Mouse (Mus musculus) common myeloid progenitor, adult 5-6 weeks (primary cell): Measurements from ENCODE around the gene Rex2. TPM values are rescaled to one million over a fixed set of nuclear protein-coding genes. Genes with fewer than 3 reads are reported as not detected.
A peak's percentile ranks its signal among the peaks of the same experiment; 100 is the strongest.
"Not testable (repeated sequence)": the region's sequence is repeated elsewhere in the genome, so short reads cannot be mapped to it uniquely, and the experiment has no call there.

ENCODE experiments used
- ATAC-seq: replicated peaks from 2 replicates; pipeline ENCODE4 v1.8.0; 2016; ENCODE audit warnings: low read depth, mild to moderate bottlenecking, moderate TSS enrichment, inconsistent platforms; ENCODE audit not compliant: poor library complexity, severe bottlenecking
- total RNA-seq: library from RNA; stranded (forward); fragments of 200-1000, 187-1606 nt; gene quantifications from 2 replicates; pipeline ENCODE4 v1.2.3, GENCODE M21; 2017

Gene Rex2
- total RNA-seq: not detected in 2 replicates

DNA sequence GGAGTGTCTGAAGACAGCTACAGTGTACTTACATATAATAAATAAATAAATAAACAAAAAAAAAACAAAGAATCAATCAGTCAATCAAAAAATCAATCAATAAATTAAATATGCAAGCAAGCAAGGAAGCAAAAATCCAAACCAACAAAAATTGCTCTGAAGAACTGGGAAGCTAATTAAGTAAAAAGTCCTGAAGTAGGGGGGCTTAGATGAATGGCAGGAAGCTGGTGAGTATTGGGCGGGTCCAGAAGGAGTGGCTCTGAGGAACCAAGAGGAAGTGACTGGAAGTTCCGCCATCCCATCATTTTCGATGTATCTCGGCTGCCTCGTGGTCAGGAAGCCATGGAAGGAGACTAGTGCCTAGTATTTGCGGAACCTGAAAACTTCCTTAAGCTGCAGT is at the start of gene Rex2:
Rex2 (plus strand) TSS at position 301 of the 400 bp plus-strand sequence.
- not testable (repeated sequence) for ATAC-seq

DNA sequence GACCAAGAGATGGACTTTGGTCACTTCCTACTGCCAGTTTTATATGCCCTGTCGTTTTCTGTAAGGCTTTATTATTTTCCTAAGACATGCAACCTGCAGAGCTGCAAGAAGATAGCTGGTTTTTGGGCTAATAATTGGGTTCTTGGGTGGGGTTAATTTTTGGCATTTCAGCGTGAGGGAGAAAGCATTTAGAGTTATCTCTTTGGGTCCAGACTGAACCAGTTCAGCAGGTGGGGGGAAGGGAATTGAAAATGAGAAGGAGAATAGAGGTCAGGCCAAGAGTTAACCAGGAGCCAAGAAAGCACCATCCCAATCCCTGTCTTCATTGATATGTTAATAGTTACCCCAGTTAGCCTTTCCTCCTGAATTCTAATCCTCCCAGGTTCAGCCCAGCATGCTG is 45.1 kb upstream of the Rex2 start:
- ATAC-seq: not testable (repeated sequence)

DNA sequence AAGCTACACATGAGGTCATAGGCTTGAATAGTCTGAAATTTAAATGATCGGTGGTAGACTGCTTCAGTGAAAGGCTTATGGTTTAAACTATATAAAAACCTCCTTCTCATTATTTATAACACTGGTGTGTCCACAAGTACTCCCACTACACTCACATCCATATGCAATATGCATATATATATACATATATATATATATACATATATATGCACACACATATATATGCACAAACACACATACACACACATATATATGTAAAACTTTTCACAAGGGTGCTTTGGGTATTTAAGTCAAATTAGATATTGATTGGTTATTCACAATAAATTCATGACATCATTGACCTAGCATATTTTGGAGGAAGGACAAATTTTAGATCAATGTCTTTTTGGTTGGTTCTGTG is 3.2 kb upstream of the Rex2 start:
- not testable (repeated sequence) for ATAC-seq

DNA sequence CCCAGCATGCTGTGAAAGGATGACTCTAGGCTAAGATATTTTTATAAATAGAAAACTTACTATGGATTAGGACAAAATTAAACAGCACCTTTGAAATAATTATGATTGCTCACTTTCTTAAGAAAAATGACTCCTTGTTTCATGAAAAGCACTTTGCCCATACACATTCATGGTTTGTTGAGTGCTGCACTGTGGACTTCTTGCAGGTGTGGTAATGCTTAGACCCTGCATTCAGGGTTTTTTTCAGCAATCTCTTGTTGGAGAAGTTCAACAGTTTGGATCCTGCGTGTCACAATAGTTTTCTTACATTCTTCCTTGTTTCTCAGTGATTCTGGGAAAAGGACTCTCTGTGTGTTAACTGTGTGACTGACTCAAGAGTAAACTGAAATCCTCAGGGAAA is 4.7 kb downstream of the Rex2 start:
- ATAC-seq: not testable (repeated sequence)

DNA sequence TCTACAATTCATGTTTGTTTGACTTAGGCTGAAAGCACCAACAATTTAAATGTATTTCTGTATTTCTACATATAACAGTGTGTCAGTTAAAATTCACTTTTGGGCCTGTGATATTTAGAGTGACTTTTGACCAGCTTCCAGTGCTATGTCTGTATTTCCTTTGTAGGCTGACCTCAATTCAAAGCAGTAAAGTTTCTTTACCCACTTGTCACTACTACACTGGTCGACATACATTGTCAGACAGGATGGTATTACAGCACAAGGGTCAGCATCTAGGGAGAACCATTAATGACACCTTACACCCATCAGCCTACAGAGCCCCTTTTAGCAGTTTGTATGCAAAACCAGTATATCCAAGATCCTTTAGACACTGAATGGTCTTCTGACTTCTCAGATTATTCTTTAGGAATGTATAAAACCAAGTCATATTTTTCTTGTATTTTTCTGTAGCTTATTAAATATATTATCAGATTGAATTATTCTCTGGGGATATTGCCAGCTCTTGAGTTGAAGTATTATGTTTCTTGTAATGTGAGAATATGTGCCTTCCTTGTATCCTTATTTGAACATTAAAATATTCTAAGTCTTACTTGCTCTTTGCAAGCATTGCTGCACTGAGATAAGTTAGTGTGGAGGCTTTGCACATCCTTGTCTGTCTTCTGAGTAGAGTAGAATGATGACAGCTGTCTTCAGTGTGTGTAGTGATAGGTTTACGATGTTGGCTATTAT is 9.8 kb downstream of the Rex2 start:
- ATAC-seq: not testable (repeated sequence)

DNA sequence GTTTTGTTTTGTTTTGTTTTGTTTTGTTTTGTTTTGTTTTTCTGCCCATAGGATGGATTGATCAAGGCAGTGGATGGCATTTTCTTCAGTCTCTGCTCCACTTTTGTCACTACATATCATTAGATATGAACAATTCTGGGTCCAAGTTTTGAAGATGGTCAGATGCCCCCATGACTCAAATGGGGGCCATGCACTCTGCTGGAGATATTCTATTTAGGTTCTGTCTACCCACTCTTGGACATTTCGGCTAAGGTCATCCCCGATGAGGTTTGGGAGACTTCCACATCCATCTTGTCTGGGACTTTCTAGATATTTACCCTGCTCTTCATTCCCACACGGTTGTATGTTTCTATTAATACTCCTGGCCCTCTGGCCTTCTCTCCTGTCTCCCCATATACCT is 42.1 kb downstream of the Rex2 start:
- not testable (repeated sequence) for ATAC-seq

DNA sequence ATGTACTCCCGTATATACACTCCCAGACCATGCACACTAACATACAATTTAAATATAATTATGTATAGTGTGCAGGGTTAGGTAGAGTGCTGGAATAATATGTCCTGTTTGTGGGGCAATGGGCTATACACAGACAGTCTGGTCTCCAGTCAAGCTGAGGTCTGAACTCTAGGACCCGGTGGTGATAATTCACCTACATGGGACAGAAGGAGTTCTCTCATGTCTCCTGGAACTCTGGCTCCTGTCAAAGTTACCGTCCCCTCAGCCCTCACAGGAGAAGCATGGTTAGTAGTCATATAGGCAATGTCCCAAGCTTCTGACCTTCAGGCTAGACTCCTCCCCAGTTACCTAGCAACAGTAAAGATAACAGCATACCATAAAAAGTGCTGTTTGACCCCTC is 44.2 kb downstream of the Rex2 start:
- ATAC-seq: not testable (repeated sequence)

DNA sequence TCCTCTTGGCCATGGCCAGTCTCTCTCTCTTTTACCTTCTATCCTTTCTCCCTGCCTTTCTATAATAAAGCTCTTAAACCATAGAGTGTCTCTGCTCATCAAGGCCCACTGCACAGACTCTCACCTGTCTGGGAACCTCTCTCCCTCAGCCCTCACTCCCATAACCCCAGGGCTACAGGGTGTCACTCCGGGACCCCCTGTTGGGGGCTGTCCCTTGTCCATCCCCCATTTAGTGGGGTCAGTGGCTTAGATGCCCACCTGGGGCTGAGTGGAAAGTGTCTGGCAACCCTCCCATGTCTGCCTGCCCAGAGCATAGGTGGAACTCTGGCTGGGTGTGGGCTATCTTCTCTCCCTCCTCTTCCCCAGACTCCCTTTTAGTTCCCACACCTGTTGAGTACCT is 44.7 kb downstream of the Rex2 start:
- not testable (repeated sequence) for ATAC-seq

DNA sequence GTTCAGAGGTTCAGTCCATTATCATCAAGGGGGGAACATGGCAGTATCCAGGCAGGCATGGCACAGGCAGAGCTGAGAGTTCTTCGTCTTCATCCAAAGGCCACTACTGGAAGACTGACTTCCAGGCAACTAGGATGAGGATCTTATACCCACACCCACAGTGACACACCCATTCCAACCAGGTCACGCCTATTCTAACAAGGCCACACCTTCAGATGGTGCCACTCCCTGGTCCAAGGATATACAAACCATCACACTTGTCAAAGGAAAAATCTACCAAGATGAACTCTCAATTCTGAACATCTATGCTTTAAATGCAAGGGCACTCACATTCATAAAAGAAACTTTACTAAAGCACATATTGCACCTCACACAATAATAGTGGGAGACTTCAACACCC is 74.0 kb downstream of the Rex2 start:
- ATAC-seq: not testable (repeated sequence)

DNA sequence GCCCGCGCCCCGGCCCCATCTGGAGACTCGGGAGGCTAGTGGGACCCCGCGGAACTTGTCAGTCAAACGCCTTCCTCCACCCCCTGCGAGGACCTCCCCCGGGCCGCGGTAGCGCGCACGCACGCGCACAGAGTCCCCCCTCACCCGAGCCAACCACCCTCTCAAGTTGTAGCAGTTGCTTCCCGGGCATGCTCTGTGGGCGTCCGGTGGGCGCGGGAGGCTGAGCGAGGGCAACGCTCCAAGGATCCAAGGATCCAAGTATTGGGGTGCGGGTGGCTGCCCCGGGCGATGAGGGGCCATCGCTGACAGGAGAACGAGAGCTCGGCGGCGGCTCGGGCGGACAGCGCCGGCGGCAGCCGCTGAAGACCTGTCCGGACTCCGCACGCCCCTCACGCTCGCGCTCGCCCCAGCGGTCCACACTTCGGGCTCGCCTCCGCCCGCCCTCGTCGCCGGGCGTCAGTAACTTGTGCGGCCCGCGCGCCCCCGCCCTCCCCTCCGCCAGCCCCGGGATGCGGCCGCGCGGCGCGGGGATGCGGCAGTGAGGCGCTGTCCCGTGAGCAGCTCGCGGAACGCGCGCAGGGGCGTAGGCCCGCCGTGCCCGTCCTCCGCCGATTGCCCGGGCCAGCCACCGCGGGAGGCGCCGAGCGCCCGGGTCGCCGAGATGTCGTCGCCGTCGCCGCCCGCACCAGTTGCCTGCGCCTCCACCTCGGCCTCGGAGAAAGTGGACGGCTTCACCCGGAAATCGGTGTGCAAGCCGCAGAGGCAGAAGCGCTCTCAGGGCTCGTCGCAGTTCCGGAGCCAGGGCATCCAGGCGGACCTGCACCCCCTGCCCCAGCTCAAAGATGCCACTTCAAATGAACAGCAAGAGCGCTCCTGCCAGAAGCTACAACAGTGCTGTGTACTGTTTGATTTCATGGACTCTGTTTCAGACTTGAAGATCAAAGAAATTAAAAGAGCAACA is 80.3 kb downstream of the Rex2 start:
- peak; percentile 50 for ATAC-seq

DNA sequence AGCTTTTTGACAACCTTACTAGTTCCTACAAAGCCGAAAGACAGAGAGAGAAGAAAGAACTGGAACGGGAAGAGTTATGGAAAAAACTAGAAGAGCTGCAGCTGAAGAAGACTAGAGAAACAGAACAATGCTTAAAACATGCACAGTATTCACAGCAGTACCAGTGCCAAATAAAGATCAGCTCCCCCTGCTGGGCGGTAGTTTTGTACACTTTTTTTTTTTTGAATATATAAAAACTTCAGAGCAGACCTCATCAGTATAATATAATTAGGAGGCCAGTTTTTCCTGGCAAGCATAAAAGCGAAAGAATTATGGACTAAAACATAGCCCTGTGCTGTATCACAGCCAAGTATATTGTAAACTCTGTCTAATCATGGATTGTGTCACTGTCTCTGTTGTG is 82.2 kb downstream of the Rex2 start:
- ATAC-seq: not testable (repeated sequence)

Other genes starting within 250 kb of the Rex2 start
- gene Gm21411, start 112.3 kb upstream of the Rex2 start, total RNA-seq: not detected in 2 replicates
- 0.14 TPM in 1 of 2 replicates, not detected in the other for gene Zfp989, start 49.9 kb upstream of the Rex2 start, total RNA-seq
- gene Zfp991, start 110.2 kb downstream of the Rex2 start, total RNA-seq: 30.8 and 38.1 TPM in 2 replicates